Mouse (Mus musculus): Measurements from ENCODE around the gene Tubal3.

DNA sequence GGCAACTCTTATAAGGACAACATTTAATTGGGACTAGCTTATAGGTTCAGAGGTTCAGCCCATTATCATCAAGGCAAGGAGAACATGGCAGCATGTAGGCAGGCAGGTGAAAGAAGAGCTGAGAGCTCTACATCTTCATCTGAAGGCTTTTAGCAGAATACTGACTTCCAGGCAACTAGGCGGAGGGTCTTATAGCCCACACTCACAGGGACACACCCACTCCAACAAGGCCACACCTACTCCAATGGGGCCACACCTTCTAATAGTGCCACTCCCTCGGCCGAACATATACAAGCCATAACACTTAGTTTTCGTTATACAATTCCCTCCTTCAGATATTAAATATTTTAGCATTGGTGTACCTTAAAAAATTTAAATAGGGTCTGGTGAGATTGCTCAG lies 45.2 kb upstream of the Tubal3 start:
- TF ChIP-seq CTCF (IDR thresholded peaks at IDR 0.05; ENCODE audit: insufficient read depth, low read depth, low read length) (no peak), POLR2A (IDR thresholded peaks at IDR 0.05; ENCODE audit: insufficient read depth, low read depth, low read length) (no peak)
